Mouse (Mus musculus) MEL (cell line): ENCODE data around the gene Ruvbl1. TPM values are rescaled to one million over a fixed set of nuclear protein-coding genes. Genes with fewer than 3 reads are reported as not detected.

ENCODE experiments used
- DNase-seq: peaks from one replicate; pipeline ENCODE4 v3.0.0; 2011; ENCODE audit warnings: low read depth, low spot score
- H3K27ac ChIP-seq: 2 replicates; pipeline ENCODE4 v1.5.1; 2012; ENCODE audit warnings: low read depth, mild to moderate bottlenecking, control low read depth, low read length, moderate library complexity; ENCODE audit not compliant: control insufficient read depth
- H3K27me3 ChIP-seq, 2 experiments: fragments of 150-350 bp in 1 of 2; sonication (generic) in 1 of 2; 2 replicates each; pipeline ENCODE4 v1.6.1; 2012; ENCODE audit warnings: low read length in 2 of 2, mild to moderate bottlenecking in 2 of 2, improper control_type of control experiment in 1 of 2, moderate library complexity in 1 of 2; ENCODE audit not compliant: insufficient read depth in 2 of 2, control insufficient read depth in 1 of 2
- H3K36me3 ChIP-seq, 2 experiments: 2 replicates each; pipeline ENCODE4 v1.6.1; 2012 to 2014; ENCODE audit warnings: low read length in 2 of 2, improper control_type of control experiment in 1 of 2, inconsistent platforms in 1 of 2, mild to moderate bottlenecking in 1 of 2; ENCODE audit not compliant: insufficient read depth in 2 of 2, control insufficient read depth in 1 of 2
- H3K4me1 ChIP-seq, 2 experiments: fragments of 150-350 bp in 1 of 2; sonication (generic) in 1 of 2; 2 replicates each; pipeline ENCODE4 v1.6.1; 2012; ENCODE audit warnings: low read length in 2 of 2, improper control_type of control experiment in 1 of 2, mild to moderate bottlenecking in 1 of 2; ENCODE audit not compliant: insufficient read depth in 2 of 2, control insufficient read depth in 1 of 2
- H3K4me3 ChIP-seq, 2 experiments: fragments of 150-350 bp in 1 of 2; sonication (generic) in 1 of 2; 2 replicates each; pipeline ENCODE4 v1.5.1; 2012; ENCODE audit warnings: low read depth in 2 of 2, low read length in 2 of 2, mild to moderate bottlenecking in 2 of 2, moderate library complexity in 2 of 2, control low read depth in 1 of 2, improper control_type of control experiment in 1 of 2; ENCODE audit not compliant: control insufficient read depth in 1 of 2, insufficient read depth in 1 of 2
- H3K79me2 ChIP-seq: 2 replicates; pipeline ENCODE4 v1.6.1; 2012; ENCODE audit warnings: mild to moderate bottlenecking, low read length, moderate library complexity; ENCODE audit not compliant: control insufficient read depth, poor library complexity, insufficient read depth
- H3K9ac ChIP-seq: 2 replicates; pipeline ENCODE4 v1.6.1; 2012; ENCODE audit warnings: low read depth, mild to moderate bottlenecking, control low read depth, low read length, moderate library complexity; ENCODE audit not compliant: control insufficient read depth, poor library complexity, severe bottlenecking
- H3K9me3 ChIP-seq: fragments of 150-350 bp; sonication (generic); replicated peaks from 2 replicates; pipeline ENCODE4 v1.6.1; 2012; ENCODE audit warnings: mild to moderate bottlenecking, low read length, improper control_type of control experiment, moderate library complexity; ENCODE audit not compliant: insufficient read depth
- CHD1 ChIP-seq: IDR thresholded peaks from 2 replicates; pipeline ENCODE4 v1.6.1; 2012; ENCODE audit warnings: low read depth, mild to moderate bottlenecking, inconsistent platforms, low read length, improper control_type of control experiment
- CTCF ChIP-seq, 3 experiments: IDR thresholded peaks in 2 of 3; conservative IDR thresholded peaks in 1 of 3; 2 replicates each; pipeline ENCODE4 v1.5.1; 2011 to 2012; ENCODE audit warnings: low read length in 3 of 3, low read depth in 2 of 3, mild to moderate bottlenecking in 2 of 3, improper control_type of control experiment in 1 of 3, inconsistent platforms in 1 of 3, mixed read lengths in 1 of 3, moderate library complexity in 1 of 3; ENCODE audit not compliant: control insufficient read depth in 1 of 3, insufficient read depth in 1 of 3, poor library complexity in 1 of 3, severe bottlenecking in 1 of 3
- E2F4 ChIP-seq: IDR thresholded peaks from 2 replicates; pipeline ENCODE4 v1.6.1; 2011; ENCODE audit warnings: low read depth, low read length, improper control_type of control experiment, borderline replicate concordance
- GABPA ChIP-seq: IDR thresholded peaks from 2 replicates; pipeline ENCODE4 v1.6.1; 2012; ENCODE audit warnings: low read depth, mild to moderate bottlenecking, inconsistent platforms, low read length, improper control_type of control experiment, moderate library complexity
- GATA1 ChIP-seq: IDR thresholded peaks from 2 replicates; pipeline ENCODE4 v1.6.1; 2011; ENCODE audit warnings: low read depth, low read length, improper control_type of control experiment
- JUND ChIP-seq: IDR thresholded peaks from 2 replicates; pipeline ENCODE4 v1.6.1; 2011; ENCODE audit warnings: low read depth, mild to moderate bottlenecking, improper control_type of control experiment, low read length
- KAT2A ChIP-seq: conservative IDR thresholded peaks from 2 replicates; pipeline ENCODE4 v1.6.1; 2012; ENCODE audit warnings: low read depth, low read length, improper control_type of control experiment, inconsistent platforms
- MAX ChIP-seq: IDR thresholded peaks from 2 replicates; pipeline ENCODE4 v1.6.1; 2011; ENCODE audit warnings: low read length, improper control_type of control experiment
- MAZ ChIP-seq: IDR thresholded peaks from 2 replicates; pipeline ENCODE4 v1.6.1; 2012; ENCODE audit warnings: low read depth, mild to moderate bottlenecking, inconsistent platforms, low read length, improper control_type of control experiment
- MYC ChIP-seq: IDR thresholded peaks from 2 replicates; pipeline ENCODE4 v1.6.1; 2011; ENCODE audit warnings: low read depth, mild to moderate bottlenecking, low read length, improper control_type of control experiment, moderate library complexity
- NELFE ChIP-seq: IDR thresholded peaks from 2 replicates; pipeline ENCODE4 v1.6.1; 2011; ENCODE audit warnings: low read depth, low read length, improper control_type of control experiment
- RCOR1 ChIP-seq: IDR thresholded peaks from 2 replicates; pipeline ENCODE4 v1.6.1; 2012; ENCODE audit warnings: low read depth, mild to moderate bottlenecking, inconsistent platforms, low read length, improper control_type of control experiment
- TAL1 ChIP-seq: IDR thresholded peaks from 2 replicates; pipeline ENCODE4 v1.6.1; 2012; ENCODE audit warnings: mild to moderate bottlenecking, inconsistent platforms, low read length, moderate library complexity, mixed read lengths
- TBP ChIP-seq: IDR thresholded peaks from 2 replicates; pipeline ENCODE4 v1.8.0; 2011; ENCODE audit warnings: low read depth, low read length, improper control_type of control experiment
- TCF12 ChIP-seq: IDR thresholded peaks from 2 replicates; pipeline ENCODE4 v1.6.1; 2014; ENCODE audit warnings: low read depth, mild to moderate bottlenecking, inconsistent platforms, low read length, improper control_type of control experiment, moderate library complexity
- UBTF ChIP-seq: IDR thresholded peaks from 2 replicates; pipeline ENCODE4 v1.6.1; 2012; ENCODE audit warnings: low read depth, mild to moderate bottlenecking, inconsistent platforms, low read length, improper control_type of control experiment, moderate library complexity, borderline replicate concordance; ENCODE audit not compliant: insufficient read depth
- ZMIZ1 ChIP-seq: IDR thresholded peaks from 2 replicates; pipeline ENCODE4 v1.6.1; 2012; ENCODE audit warnings: low read depth, mild to moderate bottlenecking, inconsistent platforms, low read length, improper control_type of control experiment, moderate library complexity
- ZNF384 ChIP-seq: IDR thresholded peaks from 2 replicates; pipeline ENCODE4 v1.6.1; 2012; ENCODE audit warnings: low read depth, mild to moderate bottlenecking, inconsistent platforms, low read length, improper control_type of control experiment
- polyA plus RNA-seq, 2 experiments: library from polyadenylated mRNA; stranded (reverse) in 1 of 2; unstranded in 1 of 2; fragments of >175 nt in 1 of 2; fragments of >200 nt in 1 of 2; gene quantifications; 2 replicates each; pipeline versions ENCODE4 v1.2.1 to v1.2.4; 2012; ENCODE audit warnings: low replicate concordance in 2 of 2, low read depth in 1 of 2; ENCODE audit not compliant: insufficient read length in 2 of 2, insufficient read depth in 1 of 2, missing spikeins in 1 of 2
- total RNA-seq: library from RNA; depleted of rRNA; stranded (reverse); fragments of 300-350 nt; gene quantifications from 2 replicates; pipeline ENCODE4 v1.2.3, GENCODE M21; 2012

Gene Ruvbl1
- total and polyA plus RNA-seq, 3 experiments, result 146 to 238 (median 232) TPM

DNA sequence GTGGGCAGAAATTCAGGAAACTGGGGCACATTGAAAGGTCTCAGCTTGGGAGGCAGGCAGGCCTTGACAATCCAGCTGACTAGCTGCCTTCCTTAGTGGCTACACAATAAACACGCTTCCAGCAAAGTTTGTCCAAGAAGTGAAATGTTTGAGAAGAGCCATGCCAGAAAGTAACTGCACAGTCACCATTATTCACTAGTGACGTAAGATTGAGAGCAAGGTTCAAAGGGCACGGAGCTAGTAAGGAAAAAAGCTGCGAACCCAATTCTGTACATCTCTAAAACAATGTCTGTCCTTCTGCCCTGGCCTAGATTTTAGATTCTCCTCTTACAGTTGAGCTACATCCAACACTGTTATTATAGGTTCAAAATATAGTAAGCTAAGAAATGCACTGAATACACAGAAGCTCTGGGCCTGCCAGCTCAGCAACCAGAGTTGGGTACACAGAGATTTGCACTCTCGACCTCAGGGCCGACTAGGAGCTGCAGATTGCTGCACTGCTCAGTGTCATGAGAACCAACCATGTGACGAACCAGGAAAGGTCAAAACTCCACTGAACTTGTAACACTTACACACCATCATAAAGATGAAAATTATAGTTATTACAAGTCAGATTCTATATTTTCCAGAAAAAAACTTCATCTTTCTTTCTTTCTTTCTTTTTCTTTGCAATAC, 21.0 kb upstream of the Ruvbl1 start:
- no peak for TF ChIP-seq CHD1
- no peak for TF ChIP-seq MAZ
- no peak for TF ChIP-seq GABPA
- TF ChIP-seq RCOR1, result no peak
- no peak for TF ChIP-seq ZMIZ1
- no peak for TF ChIP-seq MYC
- TF ChIP-seq TAL1, result no peak
- no peak for TF ChIP-seq TBP
- TF ChIP-seq MAX, result no peak
- no peak for TF ChIP-seq UBTF
- TF ChIP-seq CTCF (IDR thresholded peaks at IDR 0.05 in 2 of 3, conservative IDR thresholded peaks at IDR 0.05 in 1 of 3; ENCODE audit: control insufficient read depth in 1 of 3, insufficient read depth in 1 of 3, low read depth in 2 of 3, low read length in 3 of 3, poor library complexity in 1 of 3, severe bottlenecking in 1 of 3), result no peak
- no peak for TF ChIP-seq JUND
- TF ChIP-seq KAT2A, result no peak
- no peak for TF ChIP-seq E2F4
- TF ChIP-seq NELFE, result no peak
- no peak for TF ChIP-seq TCF12
- TF ChIP-seq, all 39 proteins: peak for 0
- no peak overlapping the region for H3K4me3 ChIP-seq
- no peak for DNase-seq
- no peaks in the 10 kb centered on the region for H3K27me3 ChIP-seq
- no peaks in the 10 kb centered on the region for H3K9me3 ChIP-seq
- H3K4me1 ChIP-seq, result peaks cover 0 to 21% of the 10 kb centered on the region in 2 experiments; a peak in 3 of 4 replicates
- peaks cover 1 to 22% of the 10 kb centered on the region in 2 experiments; a peak in 2 of 4 replicates for H3K36me3 ChIP-seq
- no peak overlapping the region for H3K9ac ChIP-seq
- H3K79me2 ChIP-seq, result peaks cover 16% of the 10 kb centered on the region
- H3K27ac ChIP-seq, result no peak overlapping the region

DNA sequence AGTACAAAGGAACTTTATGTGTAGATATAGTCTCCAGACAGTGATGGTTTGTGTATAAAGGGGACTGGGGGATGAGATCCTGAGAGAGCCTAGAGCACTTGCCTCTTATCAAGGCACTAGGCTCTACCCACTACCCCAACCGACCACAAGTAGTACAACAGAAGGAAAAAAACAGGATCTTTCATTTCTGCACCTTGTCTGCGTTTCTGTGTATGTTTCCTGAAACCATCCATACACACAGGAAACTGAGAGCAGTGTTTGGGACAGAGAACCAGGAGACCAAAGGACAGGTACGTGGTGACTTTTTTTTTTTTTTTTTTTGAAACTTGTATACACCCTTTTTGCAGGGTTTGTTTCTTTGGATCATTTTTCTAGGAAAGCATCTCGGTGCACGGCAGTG, 19.5 kb upstream of the Ruvbl1 start:
- H3K27me3 ChIP-seq, result peaks cover 0 to 1% of the 10 kb centered on the region in 2 experiments; a peak in 1 of 4 replicates
- TF ChIP-seq ZNF384 (peak; percentile 75), CTCF (IDR thresholded peaks at IDR 0.05 in 2 of 3, conservative IDR thresholded peaks at IDR 0.05 in 1 of 3; ENCODE audit: control insufficient read depth in 1 of 3, insufficient read depth in 1 of 3, low read depth in 2 of 3, low read length in 3 of 3, poor library complexity in 1 of 3, severe bottlenecking in 1 of 3) (no peak), GATA1 (peak; percentile 36; the same call in 1 of the 2 replicates)
- DNase-seq, result peak; percentile 66
- peak overlapping the region; percentile 85 to 86 for H3K4me3 ChIP-seq
- no peaks in the 10 kb centered on the region for H3K9me3 ChIP-seq
- peaks cover 16% of the 10 kb centered on the region for H3K79me2 ChIP-seq
- peaks cover 1 to 22% of the 10 kb centered on the region in 2 experiments; a peak in 2 of 4 replicates for H3K36me3 ChIP-seq
- peaks cover 0 to 21% of the 10 kb centered on the region in 2 experiments; a peak in 3 of 4 replicates for H3K4me1 ChIP-seq
- H3K27ac ChIP-seq, result peak overlapping the region; percentile 43
- H3K9ac ChIP-seq, result peak overlapping the region; percentile 82
